Mouse (Mus musculus): ENCODE results near the gene Gata3. TPM values are rescaled to one million over a fixed set of nuclear protein-coding genes. Genes with fewer than 3 reads are reported as not detected.

Gata3 gene
- 1 to 10 TPM in 1 of 2 experiments, under 1 TPM in 1; 0.65 to 1.9 TPM for total RNA-seq (2021)
- long read RNA-seq, experiment 1, partial matches to known transcripts, result 3 of 8 reads
- long read RNA-seq, experiment 1, other reads (novel, unspliced or antisense), result 4 of 8 reads
- long read RNA-seq, experiment 2, result 0 reads

- DNase-seq (ENCODE audit: low spot score in 2 of 2), result no peak
These were observed at the start of gene Gata3 for GRCm38 (mm10) chr2:9889651-9890183. Gene Gata3 (minus strand): TSS chr2:9890034.

- DNase-seq (ENCODE audit: low spot score in 2 of 2), result no peak
These were observed 49.4 kb upstream of the Gata3 start for GRCm38 (mm10) chr2:9939250-9939649.

DNA sequence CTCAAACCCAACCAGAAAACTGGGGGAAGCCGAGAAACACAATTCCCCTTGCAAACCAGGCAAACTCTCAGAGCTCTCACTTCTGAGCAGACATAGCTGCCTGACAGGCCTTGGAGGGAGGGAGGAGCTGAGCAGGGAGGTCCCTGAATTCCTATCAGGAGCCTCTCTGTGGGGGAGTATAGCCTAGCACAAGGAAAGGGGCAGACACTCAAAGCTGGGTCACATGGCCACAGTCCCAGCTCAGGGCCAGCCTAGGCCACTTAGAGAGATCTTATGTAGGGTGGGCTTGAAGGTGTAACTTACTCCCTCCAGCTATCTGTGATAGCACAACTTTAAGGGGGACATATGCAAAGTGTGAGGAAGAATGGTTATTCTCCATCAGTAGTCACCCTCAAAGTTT is 46.1 kb upstream of the Gata3 start:
- DNase-seq (ENCODE audit: low spot score in 2 of 2), result no peak

GRCm38 (mm10) chr2:9926905-9927283 is 37.1 kb upstream of the Gata3 start:
- DNase-seq (ENCODE audit: low spot score in 2 of 2), result no peak

GRCm38 (mm10) chr2:9926194-9926904 is 36.5 kb upstream of the Gata3 start:
- no peak for DNase-seq (ENCODE audit: low spot score in 2 of 2)

DNA sequence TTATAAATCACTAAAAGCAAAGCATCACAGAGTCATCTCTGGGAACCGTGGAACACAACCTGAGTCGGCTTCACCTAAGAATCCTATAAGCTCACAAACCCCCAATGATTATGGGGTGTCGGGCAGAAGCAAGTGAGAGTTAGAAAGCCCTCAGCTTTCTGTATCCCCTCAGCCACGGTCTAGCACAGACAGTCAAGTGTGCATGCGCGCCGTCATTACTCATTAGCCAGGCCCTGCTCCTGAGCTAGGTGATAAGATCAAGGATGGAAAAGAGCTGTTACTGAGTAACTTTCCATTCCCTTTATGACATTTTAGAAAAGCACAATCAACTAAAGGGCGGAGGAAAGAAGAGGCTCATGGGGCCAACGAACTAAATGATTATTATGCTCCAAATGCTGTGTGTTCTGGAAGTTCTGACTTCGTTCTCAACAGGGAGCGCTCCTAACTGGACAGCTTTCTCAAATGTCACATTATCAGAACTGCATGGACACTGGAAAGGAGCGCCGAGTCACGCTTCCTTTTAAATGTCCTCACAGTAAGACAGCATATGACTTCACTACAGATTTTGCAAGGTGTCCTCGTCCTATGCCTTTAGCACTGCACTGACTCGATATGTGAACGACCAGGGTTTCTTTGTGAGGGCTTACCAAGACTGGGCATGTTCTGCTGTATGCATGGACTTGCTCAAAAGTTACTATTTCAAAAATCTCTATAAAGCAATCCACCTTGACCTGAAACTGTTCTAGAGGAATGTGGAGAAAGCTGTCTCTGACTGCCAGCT is 29.0 kb upstream of the Gata3 start:
- DNase-seq (ENCODE audit: low spot score in 2 of 2), result no peak

DNA sequence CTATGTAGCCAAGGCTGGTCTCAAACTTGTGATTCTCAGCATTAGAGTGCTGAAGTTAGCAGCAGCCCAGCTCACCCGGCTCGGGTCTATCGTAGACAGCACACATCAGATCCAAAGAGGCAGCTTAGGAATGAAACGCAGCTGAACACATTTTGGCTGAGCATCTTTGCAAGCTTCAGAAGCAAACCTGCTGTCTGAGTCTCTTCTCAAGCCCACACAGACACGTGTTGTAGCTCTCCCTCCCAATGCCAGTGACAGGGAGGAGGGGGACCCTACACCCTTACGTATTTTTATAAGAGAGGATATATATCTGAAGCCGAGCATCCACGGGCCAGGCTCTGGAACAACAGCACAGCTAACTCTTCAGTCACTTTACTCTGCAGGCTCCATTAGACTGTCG is 27.8 kb upstream of the Gata3 start:
- no peak for DNase-seq (ENCODE audit: low spot score in 2 of 2)

DNA sequence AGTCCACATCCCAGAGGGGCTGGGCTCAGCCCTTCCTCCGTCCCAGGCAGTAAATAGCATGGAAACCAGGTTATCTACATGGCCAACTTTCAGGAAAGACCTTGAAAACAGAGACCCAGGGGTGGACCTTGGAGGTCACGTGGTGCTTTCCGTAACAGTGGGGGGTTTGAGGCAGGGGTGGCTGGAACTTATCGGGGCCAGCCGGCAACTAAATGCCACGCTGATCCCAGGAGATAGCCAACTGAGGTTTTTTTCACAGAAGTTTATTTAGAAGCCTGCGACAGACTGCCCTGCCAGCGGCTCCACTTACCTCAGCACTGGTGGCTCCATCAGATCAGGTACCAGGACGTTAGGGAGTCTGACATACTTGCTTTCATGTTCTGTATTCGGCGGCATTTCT is 16.2 kb upstream of the Gata3 start:
- no peak for DNase-seq (ENCODE audit: low spot score in 2 of 2)

DNA sequence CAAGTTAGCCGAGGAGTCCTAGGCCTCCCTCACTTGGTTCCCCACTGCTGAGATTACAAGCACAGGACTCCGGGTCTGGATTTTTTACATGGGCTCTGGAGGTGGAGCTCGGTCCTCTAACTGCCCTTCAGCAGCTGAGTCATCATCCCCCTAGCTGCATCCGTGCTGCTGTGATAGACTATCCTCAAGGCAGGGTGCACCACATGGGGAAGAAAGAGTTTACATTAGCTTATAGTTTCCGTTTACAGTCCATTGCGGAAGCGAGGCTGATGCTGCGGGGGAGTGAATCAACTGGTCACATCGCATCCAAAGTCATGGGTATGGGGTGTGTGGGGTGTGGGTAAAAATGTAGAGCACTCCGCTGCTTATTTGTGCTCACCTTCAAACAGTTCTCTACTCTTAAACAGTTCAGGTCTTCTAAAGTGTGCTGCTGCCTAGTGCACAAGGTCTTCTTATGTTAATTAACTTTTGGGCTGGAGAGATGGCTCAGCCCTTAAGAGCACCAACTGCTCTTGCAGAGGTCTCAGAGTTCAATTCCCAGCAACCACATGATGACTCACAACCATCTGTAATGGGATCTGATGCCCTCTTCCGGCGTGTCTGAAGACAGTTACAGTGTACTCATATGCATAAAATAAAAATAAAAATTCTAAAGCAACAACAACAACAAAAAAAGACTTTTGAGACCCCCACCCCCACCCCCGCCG is 14.2 kb upstream of the Gata3 start:
- no peak for DNase-seq (ENCODE audit: low spot score in 2 of 2)

GRCm38 (mm10) chr2:9897846-9898245 is 8.0 kb upstream of the Gata3 start:
- DNase-seq (ENCODE audit: low spot score in 2 of 2), result no peak

DNA sequence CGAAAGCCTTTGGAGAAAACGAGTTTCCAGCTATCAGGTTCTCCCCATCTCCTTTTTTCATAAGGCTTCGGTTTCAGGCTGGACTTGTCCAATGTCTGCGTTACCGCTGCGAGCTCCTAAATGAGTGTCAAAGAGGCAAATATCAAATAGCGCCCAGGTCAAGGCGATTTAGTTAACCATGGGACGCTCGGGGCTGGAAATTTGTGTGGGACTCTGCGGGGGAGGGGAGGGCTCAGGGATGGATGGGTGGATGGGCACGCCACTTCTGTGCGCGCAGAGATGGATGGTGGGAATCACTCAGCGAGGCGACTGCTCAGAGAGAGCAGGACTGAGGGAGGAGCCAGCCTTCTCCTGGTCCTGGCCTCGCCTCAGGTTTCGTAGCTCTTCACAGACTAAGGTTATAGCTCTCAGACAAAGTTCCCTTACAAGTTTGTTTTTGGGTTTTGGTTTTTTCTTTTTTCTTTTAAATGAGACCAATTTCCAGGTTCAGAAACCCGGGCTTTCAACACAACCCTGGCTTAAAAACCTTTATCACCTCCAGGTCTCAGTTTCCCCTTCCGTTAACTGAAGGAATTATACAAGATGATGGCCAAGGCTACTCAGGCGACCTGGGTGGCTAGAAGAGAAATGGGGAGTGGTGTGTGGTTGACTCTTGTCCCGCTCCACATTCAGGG is 6.4 kb upstream of the Gata3 start:
- DNase-seq (ENCODE audit: low spot score in 2 of 2), result no peak

DNA sequence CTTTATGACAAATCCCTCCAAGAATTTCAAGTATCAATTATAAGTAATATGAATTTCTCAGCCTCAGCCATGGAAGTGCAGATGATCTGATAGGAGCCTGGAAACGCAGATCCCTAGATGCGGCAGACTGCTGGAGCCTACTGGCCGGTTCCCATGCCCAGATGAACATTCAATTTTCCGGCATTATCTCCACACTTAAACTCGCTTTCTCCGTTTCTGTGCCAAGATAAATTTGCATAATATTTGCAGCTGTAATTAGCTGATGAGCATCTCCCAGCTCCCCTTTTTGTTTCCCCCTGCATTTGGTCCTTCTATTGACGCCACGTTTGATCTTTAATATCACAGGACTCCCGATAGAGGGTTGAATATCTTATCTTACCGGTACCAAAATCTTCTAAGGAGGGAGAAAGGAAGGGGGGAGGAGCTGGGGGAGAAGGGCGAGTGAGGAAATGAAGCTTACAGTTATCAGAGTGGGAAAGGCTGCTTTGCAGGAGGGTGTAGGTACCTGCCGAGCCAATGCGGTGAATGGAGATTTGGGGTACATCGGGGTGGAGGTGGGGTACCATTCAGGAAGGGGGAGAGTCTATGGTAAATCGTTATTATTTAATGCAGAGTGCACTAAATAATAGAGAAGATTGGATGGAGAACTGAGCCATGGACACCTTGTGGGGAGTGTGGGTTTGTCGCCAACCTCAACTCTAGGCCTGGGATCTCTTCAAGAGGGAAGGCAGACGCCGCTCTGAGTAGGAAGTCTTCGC is 5.2 kb upstream of the Gata3 start:
- no peak for DNase-seq (ENCODE audit: low spot score in 2 of 2)

GRCm38 (mm10) chr2:9893272-9893953 is 3.6 kb upstream of the Gata3 start:
- DNase-seq (ENCODE audit: low spot score in 2 of 2), result no peak

- no peak for DNase-seq (ENCODE audit: low spot score in 2 of 2)
These were observed 2.7 kb upstream of the Gata3 start for GRCm38 (mm10) chr2:9892541-9892940.

- DNase-seq (ENCODE audit: low spot score in 2 of 2), result no peak
These were observed 1.1 kb upstream of the Gata3 start for GRCm38 (mm10) chr2:9890906-9891305.

- DNase-seq (ENCODE audit: low spot score in 2 of 2), result no peak
These were observed 417 bp upstream of the Gata3 start for GRCm38 (mm10) chr2:9890251-9890650.

GRCm38 (mm10) chr2:9888913-9889650 is 752 bp downstream of the Gata3 start, which contains the start of gene 9230102O04Rik:
Gene 9230102O04Rik (minus strand): TSS chr2:9889540.
- DNase-seq (ENCODE audit: low spot score in 2 of 2), result no peak

DNA sequence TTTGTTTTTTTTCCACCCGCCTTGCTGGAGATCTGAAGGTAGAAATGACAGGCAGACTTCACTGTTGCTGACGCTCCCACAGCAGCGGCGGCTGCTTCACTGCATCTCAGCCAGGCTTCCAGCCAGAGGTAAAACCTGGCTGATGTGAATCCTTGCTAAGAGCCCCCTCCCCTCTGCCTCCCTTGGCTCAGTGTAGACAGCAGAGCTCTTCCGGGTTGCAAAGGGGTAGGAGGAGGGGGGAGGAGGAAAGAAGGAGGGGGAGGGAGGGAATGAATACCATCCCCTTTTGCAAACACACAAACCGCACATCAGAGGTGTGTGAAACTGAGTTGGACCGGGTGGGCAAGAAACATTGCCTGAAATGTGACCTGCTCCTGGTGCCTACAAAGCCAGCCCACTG is 2.2 kb downstream of the Gata3 start:
- DNase-seq (ENCODE audit: low spot score in 2 of 2), result no peak

Data from gastrocnemius, postnatal 4 days (tissue).